Mouse (Mus musculus) midbrain, embryonic 13.5 days (tissue): ENCODE measurements at regions not wholly inside any gene's neighbourhood (a gene's known extent, or its start where the extent isn't known, plus 50 kb on each side); places are given as distances from the start of the nearest gene placed in this dataset.
"Not testable (repeated sequence)": the region's sequence is repeated elsewhere in the genome, so short reads cannot be mapped to it uniquely, and the experiment has no call there.

Experiments used
- ATAC-seq: fragments of 200-750 bp; cut with Nextera tagmentation; 2 replicates; pipeline ENCODE4 v1.8.0; 2017; ENCODE audit warnings: mild to moderate bottlenecking, moderate TSS enrichment, moderate library complexity
- H3K27ac ChIP-seq: fragments of 300-500 bp; sonication (generic); 2 replicates; pipeline ENCODE4 v1.5.1; 2015; ENCODE audit warnings: inconsistent platforms, mild to moderate bottlenecking, moderate library complexity
- H3K27me3 ChIP-seq: fragments of 300-500 bp; sonication (generic); 2 replicates; pipeline ENCODE4 v1.6.1; 2015; ENCODE audit warnings: mild to moderate bottlenecking, inconsistent platforms
- H3K36me3 ChIP-seq: fragments of 300-500 bp; sonication (generic); 2 replicates; pipeline ENCODE4 v1.6.1; 2015; ENCODE audit warnings: mild to moderate bottlenecking, inconsistent platforms
- H3K4me1 ChIP-seq: fragments of 300-500 bp; sonication (generic); replicated peaks from 2 replicates; pipeline ENCODE4 v1.6.1; 2015; ENCODE audit warnings: inconsistent platforms
- H3K4me2 ChIP-seq: fragments of 300-500 bp; sonication (generic); replicated peaks from 2 replicates; pipeline ENCODE4 v1.6.1; 2015; ENCODE audit warnings: moderate library complexity, mild to moderate bottlenecking, inconsistent platforms
- H3K4me3 ChIP-seq: fragments of 300-500 bp; sonication (generic); replicated peaks from 2 replicates; pipeline ENCODE4 v1.5.1; 2015; ENCODE audit warnings: mild to moderate bottlenecking, inconsistent platforms
- H3K9ac ChIP-seq: fragments of 300-500 bp; sonication (generic); replicated peaks from 2 replicates; pipeline ENCODE4 v1.6.1; 2015; ENCODE audit warnings: mild to moderate bottlenecking, inconsistent platforms
- H3K9me3 ChIP-seq: fragments of 300-500 bp; sonication (generic); 2 replicates; pipeline ENCODE4 v1.6.1; 2016; ENCODE audit warnings: mild to moderate bottlenecking, inconsistent platforms
- WGBS: fragments of 180-500 bp; shearing (Covaris S2); methylation state at CpG from one replicate; pipeline ENCODE4 v1.1.7; 2015; 5-methylcytosine and 5-hydroxymethylcytosine counted together

GRCm38 (mm10) chr14:58322461-58322860 is 252.1 kb downstream of the Fgf9 start:
- H3K36me3 ChIP-seq: no peaks in the 10 kb centered on the region
- WGBS: 76% methylated on average over 4 of the region's 4 CpGs
- no peak for ATAC-seq
- H3K9ac ChIP-seq: no peak overlapping the region
- H3K27me3 ChIP-seq: no peaks in the 10 kb centered on the region
- H3K4me2 ChIP-seq: no peak overlapping the region
- H3K27ac ChIP-seq: no peak overlapping the region
- H3K4me1 ChIP-seq: no peaks in the 10 kb centered on the region
- no peak overlapping the region for H3K4me3 ChIP-seq
- no peaks in the 10 kb centered on the region for H3K9me3 ChIP-seq

- Histone ChIP-seq H3K36me3 (no peaks in the 10 kb centered on the region), H3K9me3 (no peaks in the 10 kb centered on the region), H3K9ac (no peak overlapping the region), H3K4me3 (no peak overlapping the region), H3K27me3 (no peaks in the 10 kb centered on the region), H3K4me1 (no peaks in the 10 kb centered on the region), H3K4me2 (no peak overlapping the region), H3K27ac (no peak overlapping the region)
- no peak for ATAC-seq
- 78% methylated on average over 10 of the region's 10 CpGs for WGBS
Measured at GRCm38 (mm10) chr14:58321875-58322274, 251.5 kb downstream of the Fgf9 start.

- Histone ChIP-seq H3K27ac (no peak overlapping the region), H3K9ac (no peak overlapping the region), H3K4me1 (no peaks in the 10 kb centered on the region), H3K36me3 (no peaks in the 10 kb centered on the region), H3K4me2 (no peak overlapping the region), H3K4me3 (no peak overlapping the region), H3K27me3 (no peaks in the 10 kb centered on the region), H3K9me3 (no peaks in the 10 kb centered on the region)
- no peak for ATAC-seq
- whole genome bisulfite sequencing: 89% methylated on average over 5 of the region's 5 CpGs
Measured at GRCm38 (mm10) chr14:58321234-58321633, 250.9 kb downstream of the Fgf9 start.

GRCm38 (mm10) chr14:58317640-58318039 is 247.3 kb downstream of the Fgf9 start:
- Histone ChIP-seq H3K9me3 (no peaks in the 10 kb centered on the region), H3K27ac (no peak overlapping the region), H3K4me1 (no peaks in the 10 kb centered on the region), H3K4me3 (no peak overlapping the region), H3K4me2 (no peak overlapping the region), H3K27me3 (no peaks in the 10 kb centered on the region), H3K9ac (no peak overlapping the region), H3K36me3 (no peaks in the 10 kb centered on the region)
- ATAC-seq: no peak
- 82% methylated on average over 3 of the region's 3 CpGs for WGBS

GRCm38 (mm10) chr14:58317231-58317630 is 246.9 kb downstream of the Fgf9 start:
- H3K36me3 ChIP-seq: no peaks in the 10 kb centered on the region
- 62% methylated on average over 4 of the region's 4 CpGs for WGBS
- no peak overlapping the region for H3K27ac ChIP-seq
- no peak overlapping the region for H3K4me3 ChIP-seq
- no peaks in the 10 kb centered on the region for H3K9me3 ChIP-seq
- no peak overlapping the region for H3K4me2 ChIP-seq
- H3K9ac ChIP-seq: no peak overlapping the region
- no peaks in the 10 kb centered on the region for H3K4me1 ChIP-seq
- H3K27me3 ChIP-seq: no peaks in the 10 kb centered on the region
- ATAC-seq: no peak

GRCm38 (mm10) chr14:58307695-58308094 is 237.3 kb downstream of the Fgf9 start:
- Histone ChIP-seq H3K4me3 (no peak overlapping the region), H3K9me3 (no peaks in the 10 kb centered on the region), H3K9ac (no peak overlapping the region), H3K27me3 (no peaks in the 10 kb centered on the region), H3K4me2 (no peak overlapping the region), H3K4me1 (no peaks in the 10 kb centered on the region), H3K36me3 (no peaks in the 10 kb centered on the region), H3K27ac (no peak overlapping the region)
- WGBS: 93% methylated on average over 6 of the region's 6 CpGs
- no peak for ATAC-seq

GRCm38 (mm10) chr14:58306832-58307521 is 236.6 kb downstream of the Fgf9 start:
- Histone ChIP-seq H3K9me3 (no peaks in the 10 kb centered on the region), H3K9ac (no peak overlapping the region), H3K4me1 (no peaks in the 10 kb centered on the region), H3K27me3 (no peaks in the 10 kb centered on the region), H3K4me3 (no peak overlapping the region), H3K4me2 (no peak overlapping the region), H3K36me3 (no peaks in the 10 kb centered on the region), H3K27ac (no peak overlapping the region)
- ATAC-seq: no peak
- 79% methylated on average over 11 of the region's 11 CpGs for WGBS

- ATAC-seq: no peak
- no peak overlapping the region for H3K4me3 ChIP-seq
- H3K9me3 ChIP-seq: no peaks in the 10 kb centered on the region
- H3K9ac ChIP-seq: no peak overlapping the region
- no peaks in the 10 kb centered on the region for H3K36me3 ChIP-seq
- WGBS: 83% methylated on average over 10 of the region's 10 CpGs
- no peaks in the 10 kb centered on the region for H3K4me1 ChIP-seq
- no peak overlapping the region for H3K4me2 ChIP-seq
- H3K27ac ChIP-seq: no peak overlapping the region
- H3K27me3 ChIP-seq: no peaks in the 10 kb centered on the region
Measured at GRCm38 (mm10) chr14:58300411-58300887, 230.1 kb downstream of the Fgf9 start.

GRCm38 (mm10) chr14:58286007-58286525 is 215.7 kb downstream of the Fgf9 start:
- Histone ChIP-seq H3K27ac (no peak overlapping the region), H3K4me2 (no peak overlapping the region), H3K9me3 (no peaks in the 10 kb centered on the region), H3K9ac (no peak overlapping the region), H3K27me3 (no peaks in the 10 kb centered on the region), H3K4me1 (no peaks in the 10 kb centered on the region), H3K36me3 (no peaks in the 10 kb centered on the region), H3K4me3 (no peak overlapping the region)
- 86% methylated on average over 13 of the region's 13 CpGs for WGBS
- no peak for ATAC-seq

- Histone ChIP-seq H3K4me1 (no peaks in the 10 kb centered on the region), H3K4me2 (no peak overlapping the region), H3K27ac (no peak overlapping the region), H3K4me3 (no peak overlapping the region), H3K36me3 (no peaks in the 10 kb centered on the region), H3K9me3 (no peaks in the 10 kb centered on the region), H3K27me3 (no peaks in the 10 kb centered on the region), H3K9ac (no peak overlapping the region)
- ATAC-seq: no peak
- WGBS: 79% methylated on average over 15 of the region's 15 CpGs
Measured at GRCm38 (mm10) chr14:58282708-58283290, 212.5 kb downstream of the Fgf9 start.

GRCm38 (mm10) chr14:58282264-58282663 is 211.9 kb downstream of the Fgf9 start:
- Histone ChIP-seq H3K4me3 (no peak overlapping the region), H3K9me3 (no peaks in the 10 kb centered on the region), H3K27me3 (no peaks in the 10 kb centered on the region), H3K4me1 (no peaks in the 10 kb centered on the region), H3K36me3 (no peaks in the 10 kb centered on the region), H3K9ac (no peak overlapping the region), H3K4me2 (no peak overlapping the region), H3K27ac (no peak overlapping the region)
- 71% methylated on average over 3 of the region's 3 CpGs for WGBS
- ATAC-seq: no peak

GRCm38 (mm10) chr14:58274440-58274839 is 204.1 kb downstream of the Fgf9 start:
- H3K4me2 ChIP-seq, H3K9me3 ChIP-seq, H3K27ac ChIP-seq, H3K36me3 ChIP-seq, H3K9ac ChIP-seq, ATAC-seq, H3K4me3 ChIP-seq, H3K4me1 ChIP-seq, H3K27me3 ChIP-seq: not testable (repeated sequence)
- WGBS: 90% methylated on average over 2 of the region's 2 CpGs
